ENCODE assay signal across 8 mouse cellular contexts in the genomic region with DNA sequence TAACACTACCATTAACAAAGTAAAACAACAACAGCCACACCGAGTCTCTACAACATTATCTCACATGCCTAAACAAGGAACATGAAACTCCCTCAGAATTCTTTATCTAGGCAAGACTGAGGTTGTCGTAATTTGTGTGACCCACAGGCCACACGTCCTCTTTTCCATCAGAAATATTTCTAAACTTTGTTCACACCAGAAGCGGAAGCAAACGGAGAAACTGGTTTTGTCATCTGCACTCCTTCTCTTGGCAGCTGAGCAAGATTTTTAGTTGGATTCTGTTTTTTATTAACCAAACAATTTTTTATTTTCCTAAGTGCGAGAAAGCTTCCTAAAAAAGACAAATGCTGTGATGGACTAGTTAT.
DNase-seq lines count a peak whose midpoint lies in the region; ATAC-seq and TF ChIP-seq lines count a peak whose summit lies in the region.

No protein-coding gene starts in this region.

- no peak for ATAC-seq in lung, embryonic 15.5 days (ENCODE audit: borderline replicate concordance, extremely low read depth, low FRiP score, low TSS enrichment)
- no peak for ATAC-seq in intestine, postnatal 0 days

- 13% methylated on average over 6 of the region's 6 CpGs for WGBS in lung, embryonic 15.5 days
- 29% methylated on average over 6 of the region's 6 CpGs for WGBS in lung, adult 2 months
- 22% methylated on average over 6 of the region's 6 CpGs for WGBS in intestine, postnatal 0 days

- peaks cover 20% of the 10 kb centered on the region for H3K4me1 ChIP-seq in lung, embryonic 15.5 days
- peaks cover 4% of the 10 kb centered on the region for H3K4me1 ChIP-seq in lung, adult 2 months (ENCODE audit: control insufficient read depth, insufficient read depth, low read length)
- H3K4me1 ChIP-seq in intestine, postnatal 0 days (replicated peaks; ENCODE audit: control insufficient read depth, insufficient read depth, low read length) = peaks cover 4% of the 10 kb centered on the region; the same call in 1 of the 2 replicates

- TF ChIP-seq POLR2A in lung, adult 2 months (IDR thresholded peaks at IDR 0.05; ENCODE audit: borderline replicate concordance, extremely low read depth, low read depth, low read length) = no peak

- H3K27me3 ChIP-seq in lung, embryonic 15.5 days = no peaks in the 10 kb centered on the region
- H3K27me3 ChIP-seq in intestine, postnatal 0 days (replicated peaks; ENCODE audit: control insufficient read depth, insufficient read depth, low read length) = no peaks in the 10 kb centered on the region

- no peak for TF ChIP-seq CTCF in lung, adult 2 months (IDR thresholded peaks at IDR 0.05; ENCODE audit: insufficient read depth, low read length)
- TF ChIP-seq CTCF in intestine, postnatal 0 days (IDR thresholded peaks at IDR 0.05; ENCODE audit: low read depth) = no peak

- peak; percentile 25 for DNase-seq in gastrocnemius, adult 18-20 months (ENCODE audit: low spot score)
- no peak for DNase-seq in gastrocnemius, postnatal 14 days
- no peak for DNase-seq in lung, adult 2 months
- DNase-seq in skeletal muscle tissue, adult 2 months (ENCODE audit: low read depth, low spot score) = peak; percentile 21
- DNase-seq in embryo, embryonic 10.5 days (ENCODE audit: low spot score) = no peak
- no peak for DNase-seq in thymus, postnatal 10 days (ENCODE audit: low spot score in 2 of 2)

- H3K9ac ChIP-seq in lung, embryonic 15.5 days = no peak overlapping the region
- H3K9ac ChIP-seq in intestine, postnatal 0 days (ENCODE audit: low read depth, low read length) = no peak overlapping the region

- no peak overlapping the region for H3K4me3 ChIP-seq in lung, embryonic 15.5 days
- no peak overlapping the region for H3K4me3 ChIP-seq in lung, adult 2 months (replicated peaks; ENCODE audit: extremely low read depth, low read depth, low read length)
- H3K4me3 ChIP-seq in intestine, postnatal 0 days (ENCODE audit: low read depth, low read length) = no peak overlapping the region

- peak overlapping the region; percentile 27 for H3K4me2 ChIP-seq in lung, embryonic 15.5 days
- peak overlapping the region; percentile 13 for H3K4me2 ChIP-seq in intestine, postnatal 0 days (replicated peaks; ENCODE audit: low read depth)

- intact Hi-C loops in gastrocnemius, postnatal 14 days (cut with DNase I; ENCODE audit: low total_unique reads) = no loop called here

- no peaks in the 10 kb centered on the region for H3K9me3 ChIP-seq in lung, embryonic 15.5 days
- H3K9me3 ChIP-seq in intestine, postnatal 0 days (ENCODE audit: control insufficient read depth) = no peaks in the 10 kb centered on the region

- H3K36me3 ChIP-seq in lung, embryonic 15.5 days = no peaks in the 10 kb centered on the region
- H3K36me3 ChIP-seq in intestine, postnatal 0 days (ENCODE audit: control insufficient read depth, insufficient read depth) = no peaks in the 10 kb centered on the region

- H3K27ac ChIP-seq in lung, embryonic 15.5 days = peak overlapping the region; percentile 65
- 0 out of 2 replicates have a peak overlapping the region, but pooled peaks have one; percentile 46 for H3K27ac ChIP-seq in intestine, postnatal 0 days (ENCODE audit: low read depth, low read length)

Comparison
In these comparisons a context has a peak if more than half of its experiments do, and no peak if none do; other contexts are left out.
1. DNase-seq: peak in gastrocnemius, adult 18-20 months (single experiment) and skeletal muscle tissue, adult 2 months (single experiment); none in gastrocnemius, postnatal 14 days (single experiment), lung, adult 2 months (single experiment), embryo, embryonic 10.5 days (single experiment) and thymus, postnatal 10 days (0 of 2).